Comparison of ENCODE assay signal across 1 mouse cellular context in genomic region chr10:76237341-76238225, GRCm38 (mm10).
A peak's percentile ranks its signal among the peaks of the same experiment; 100 is the strongest.
TF ChIP-seq lines count a peak whose summit lies in the region.

Gene Prmt2 (minus strand): TSS chr10:76237865.

TF ChIP-seq in MEL, 35 proteins besides CTCF, POLR2A, EP300 and RAD21 (continued from another document):
- TF ChIP-seq TCF12 (IDR thresholded peaks at IDR 0.05; ENCODE audit: low read depth, low read length) (peak; percentile 62), ZKSCAN1 (IDR thresholded peaks at IDR 0.05; ENCODE audit: low read depth, low read length) (no peak), MAZ (IDR thresholded peaks at IDR 0.05; ENCODE audit: low read depth, low read length) (peak; percentile 43; the same call in 1 of the 2 replicates), ZMIZ1 (IDR thresholded peaks at IDR 0.05; ENCODE audit: low read depth, low read length) (peak; percentile 54), USF1 (IDR thresholded peaks at IDR 0.05; ENCODE audit: low read depth, low read length) (no peak; the same call in 1 of the 2 replicates)
